Mouse (Mus musculus): ENCODE data around the gene Crybg3. TPM values are rescaled to one million over a fixed set of nuclear protein-coding genes. Genes with fewer than 3 reads are reported as not detected.

Crybg3 gene
- total and polyA plus RNA-seq, 3 experiments = 2.7 to 5.0 (median 2.8) TPM

GRCm38 (mm10) chr16:59529570-59529969 lies 71.2 kb downstream of the Crybg3 start:
- H3K4me3 ChIP-seq (replicated peaks in 1 of 3; ENCODE audit: low read depth in 2 of 3, low read length in 2 of 3, poor library complexity in 1 of 3) = no peak overlapping the region
- H3K9ac ChIP-seq (ENCODE audit: insufficient read depth, low read depth) = no peak overlapping the region
- dilution Hi-C loops (cut with MboI; ENCODE audit: extremely low pct_ligation_motif_present, extremely low pct_unique_long_range_greater_than_20kb, low sequenced_read_pairs) = no loop called here

GRCm38 (mm10) chr16:59526939-59527338 lies 73.8 kb downstream of the Crybg3 start:
- Histone ChIP-seq H3K9me3 (replicated peaks; ENCODE audit: low read length) (no peaks in the 10 kb centered on the region), H3K9ac (ENCODE audit: insufficient read depth, low read depth) (no peak overlapping the region), H3K4me1 (ENCODE audit: control insufficient read depth in 1 of 2, insufficient read depth in 2 of 2) (peaks cover 12 to 48% of the 10 kb centered on the region in 2 experiments), H3K4me2 (ENCODE audit: insufficient read depth, low read depth, poor library complexity, severe bottlenecking) (no peak overlapping the region), H3K79me2 (replicated peaks; ENCODE audit: control insufficient read depth, extremely low read depth, insufficient read depth, poor library complexity, severe bottlenecking) (no peaks in the 10 kb centered on the region), H3K36me3 (replicated peaks in 1 of 2; ENCODE audit: control insufficient read depth in 1 of 2, insufficient read depth in 1 of 2, low read length in 1 of 2) (no peaks in the 10 kb centered on the region), H3K4me3 (replicated peaks in 1 of 3; ENCODE audit: low read depth in 2 of 3, low read length in 2 of 3, poor library complexity in 1 of 3) (no peak overlapping the region), H3K27me3 (replicated peaks) (no peaks in the 10 kb centered on the region), H3K27ac (ENCODE audit: insufficient read depth, low read depth) (no peak overlapping the region)
- dilution Hi-C loops (cut with MboI; ENCODE audit: extremely low pct_ligation_motif_present, extremely low pct_unique_long_range_greater_than_20kb, low sequenced_read_pairs) (no loop called here), in situ Hi-C loops (cut with MboI; ENCODE audit: low pct_ligation_motif_present, low pct_unique_long_range_greater_than_20kb, low sequenced_read_pairs) (no loop called here)
- no peak for DNase-seq (ENCODE audit: extremely low read depth)
- peak; percentile 8 to 70; a peak in 2 of 4 replicates for TF ChIP-seq CTCF (conservative IDR thresholded peaks at IDR 0.05 in 1 of 2, IDR thresholded peaks at IDR 0.05 in 1 of 2; ENCODE audit: low read depth in 2 of 2, low read length in 2 of 2)
- TF ChIP-seq RAD21 (IDR thresholded peaks at IDR 0.05; ENCODE audit: low read depth, low read length) = peak; percentile 51
- TF ChIP-seq SIN3A (IDR thresholded peaks at IDR 0.05; ENCODE audit: low read length) = no peak
- 0 out of 2 replicates have a peak, but pooled peaks have one; percentile 23 for TF ChIP-seq MAX (IDR thresholded peaks at IDR 0.05; ENCODE audit: low read length)
- peak; percentile 70 for TF ChIP-seq SMC3 (IDR thresholded peaks at IDR 0.05; ENCODE audit: low read depth, low read length)
- TF ChIP-seq MYC (IDR thresholded peaks at IDR 0.05; ENCODE audit: low read depth, low read length) = peak; percentile 78

More at GRCm38 (mm10) chr16:59529570-59529969, 71.2 kb downstream of the Crybg3 start:
- no peaks in the 10 kb centered on the region for H3K79me2 ChIP-seq (replicated peaks; ENCODE audit: control insufficient read depth, extremely low read depth, insufficient read depth, poor library complexity, severe bottlenecking)
- H3K4me2 ChIP-seq (ENCODE audit: insufficient read depth, low read depth, poor library complexity, severe bottlenecking) = no peak overlapping the region
- in situ Hi-C loops (cut with MboI; ENCODE audit: low pct_ligation_motif_present, low pct_unique_long_range_greater_than_20kb, low sequenced_read_pairs) = no loop called here
- DNase-seq (ENCODE audit: extremely low read depth) = no peak
- no peak overlapping the region for H3K27ac ChIP-seq (ENCODE audit: insufficient read depth, low read depth)
- TF ChIP-seq IRF4 (IDR thresholded peaks at IDR 0.05; ENCODE audit: low read depth, low read length) (no peak), ETS1 (conservative IDR thresholded peaks at IDR 0.05; ENCODE audit: low read depth, low read length) (peak; percentile 31; the same call in 1 of the 2 replicates)
- no peaks in the 10 kb centered on the region for H3K9me3 ChIP-seq (replicated peaks; ENCODE audit: low read length)
- H3K27me3 ChIP-seq (replicated peaks) = no peaks in the 10 kb centered on the region
- no peaks in the 10 kb centered on the region for H3K36me3 ChIP-seq (replicated peaks in 1 of 2; ENCODE audit: control insufficient read depth in 1 of 2, insufficient read depth in 1 of 2, low read length in 1 of 2)
- peaks cover 12 to 40% of the 10 kb centered on the region in 2 experiments for H3K4me1 ChIP-seq (ENCODE audit: control insufficient read depth in 1 of 2, insufficient read depth in 2 of 2)

GRCm38 (mm10) chr16:59521752-59522423 lies 78.9 kb downstream of the Crybg3 start:
- dilution Hi-C loops (cut with MboI; ENCODE audit: extremely low pct_ligation_motif_present, extremely low pct_unique_long_range_greater_than_20kb, low sequenced_read_pairs) (no loop called here), in situ Hi-C loops (cut with MboI; ENCODE audit: low pct_ligation_motif_present, low pct_unique_long_range_greater_than_20kb, low sequenced_read_pairs) (no loop called here)
- Histone ChIP-seq H3K9ac (ENCODE audit: insufficient read depth, low read depth) (peak overlapping the region; percentile 35), H3K4me2 (ENCODE audit: insufficient read depth, low read depth, poor library complexity, severe bottlenecking) (peak overlapping the region; percentile 78), H3K4me1 (ENCODE audit: control insufficient read depth in 1 of 2, insufficient read depth in 2 of 2) (peaks cover 17 to 56% of the 10 kb centered on the region in 2 experiments), H3K79me2 (replicated peaks; ENCODE audit: control insufficient read depth, extremely low read depth, insufficient read depth, poor library complexity, severe bottlenecking) (no peaks in the 10 kb centered on the region), H3K4me3 (replicated peaks in 1 of 3; ENCODE audit: low read depth in 2 of 3, low read length in 2 of 3, poor library complexity in 1 of 3) (peak overlapping the region; percentile 15 to 40 (median 23)), H3K27me3 (replicated peaks) (no peaks in the 10 kb centered on the region), H3K36me3 (replicated peaks in 1 of 2; ENCODE audit: control insufficient read depth in 1 of 2, insufficient read depth in 1 of 2, low read length in 1 of 2) (no peaks in the 10 kb centered on the region), H3K9me3 (replicated peaks; ENCODE audit: low read length) (no peaks in the 10 kb centered on the region), H3K27ac (ENCODE audit: insufficient read depth, low read depth) (peak overlapping the region; percentile 80)
- DNase-seq (ENCODE audit: extremely low read depth) = peak; percentile 82
- peak; percentile 98 for TF ChIP-seq JUND (conservative IDR thresholded peaks at IDR 0.05; ENCODE audit: low read depth, low read length)
- TF ChIP-seq KAT2A (IDR thresholded peaks at IDR 0.05; ENCODE audit: insufficient replicate concordance, low read length) = 0 out of 2 replicates have a peak, but pooled peaks have one; percentile 26
- 0 out of 2 replicates have a peak, but pooled peaks have one; percentile 64 for TF ChIP-seq NELFE (IDR thresholded peaks at IDR 0.05; ENCODE audit: low read depth, low read length)
- no peak for TF ChIP-seq CTCF (conservative IDR thresholded peaks at IDR 0.05 in 1 of 2, IDR thresholded peaks at IDR 0.05 in 1 of 2; ENCODE audit: low read depth in 2 of 2, low read length in 2 of 2)
- peak; percentile 71 for TF ChIP-seq CHD2 (IDR thresholded peaks at IDR 0.05; ENCODE audit: low read length)
- no peak for TF ChIP-seq ZMIZ1 (IDR thresholded peaks at IDR 0.05; ENCODE audit: low read depth, low read length)
- TF ChIP-seq E2F4 (IDR thresholded peaks at IDR 0.05; ENCODE audit: insufficient replicate concordance, low read depth, low read length) = no peak; the same call in 1 of the 2 replicates
- no peak for TF ChIP-seq ZC3H11A (IDR thresholded peaks at IDR 0.05; ENCODE audit: low read depth, low read length)
- peak; percentile 44; the same call in 1 of the 2 replicates for TF ChIP-seq CHD1 (IDR thresholded peaks at IDR 0.05; ENCODE audit: low read depth, low read length)
- TF ChIP-seq ETS1 (conservative IDR thresholded peaks at IDR 0.05; ENCODE audit: low read depth, low read length) = peak; percentile 79
- TF ChIP-seq MAX (IDR thresholded peaks at IDR 0.05; ENCODE audit: low read length) = no peak
- no peak; the same call in none of the 2 replicates for TF ChIP-seq RAD21 (IDR thresholded peaks at IDR 0.05; ENCODE audit: low read depth, low read length)
- peak; percentile 70 for TF ChIP-seq ELF1 (IDR thresholded peaks at IDR 0.05; ENCODE audit: low read depth, low read length)
- no peak for TF ChIP-seq MAZ (IDR thresholded peaks at IDR 0.05; ENCODE audit: low read depth, low read length)
- no peak for TF ChIP-seq PAX5 (IDR thresholded peaks at IDR 0.05; ENCODE audit: low read length)
- peak; percentile 19; the same call in 1 of the 2 replicates for TF ChIP-seq ZNF384 (IDR thresholded peaks at IDR 0.05; ENCODE audit: low read depth, low read length)
- TF ChIP-seq GABPA (IDR thresholded peaks at IDR 0.05; ENCODE audit: insufficient replicate concordance, low read depth, low read length) = no peak
- peak; percentile 95 for TF ChIP-seq JUN (IDR thresholded peaks at IDR 0.05; ENCODE audit: insufficient read depth, low read depth, low read length)
- TF ChIP-seq MAFK (IDR thresholded peaks at IDR 0.05; ENCODE audit: insufficient replicate concordance, low read length) = peak; percentile 82
